Mouse (Mus musculus) cerebellum, postnatal 14 days (tissue): ENCODE measurements around the gene Ccnj.

Source experiments
- DNase-seq, 2 experiments: peaks; one replicate each; pipeline ENCODE4 v3.0.0; 2021; ENCODE audit warnings: mixed read lengths in 2 of 2

Gene Ccnj

DNA sequence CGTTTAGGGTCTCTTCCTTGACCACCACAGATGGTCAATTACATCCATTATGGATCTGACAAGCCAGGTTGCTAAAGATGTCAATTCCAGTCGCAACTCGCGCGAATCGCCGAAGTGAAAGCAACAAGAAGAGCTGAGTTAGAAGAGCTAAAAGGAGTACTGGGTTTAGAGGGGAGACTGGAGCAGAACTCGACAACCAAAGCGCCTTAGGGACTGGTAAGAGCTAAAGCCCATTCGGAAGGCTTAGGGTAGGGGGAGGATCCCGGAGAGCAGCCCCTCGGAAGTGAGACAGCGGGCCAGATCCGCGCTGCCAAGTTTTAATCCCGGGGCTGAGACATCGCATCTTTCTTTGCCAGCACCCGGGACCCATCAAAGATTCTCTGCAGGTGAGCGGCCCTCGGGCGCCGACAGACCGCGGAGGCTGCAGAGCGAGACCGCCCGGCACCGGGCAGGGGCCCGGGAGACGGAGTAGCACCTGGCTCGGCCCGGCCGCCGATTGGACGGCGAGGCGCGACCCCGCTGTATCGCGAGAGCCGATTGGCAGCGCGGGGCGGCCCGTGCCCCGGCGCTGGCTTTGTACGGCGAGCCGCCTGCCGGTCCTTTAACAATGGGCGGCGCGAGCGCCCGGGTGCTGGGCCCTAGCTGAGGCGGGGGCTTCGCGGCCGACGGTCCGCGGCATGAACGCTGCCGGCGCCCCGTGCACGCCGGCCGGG, at the start of gene Ccnj:
Gene Ccnj, plus strand, starts transcription at position 577 of the 713 bp plus-strand sequence.
- DNase-seq: peak; percentile 93 to 98

DNA sequence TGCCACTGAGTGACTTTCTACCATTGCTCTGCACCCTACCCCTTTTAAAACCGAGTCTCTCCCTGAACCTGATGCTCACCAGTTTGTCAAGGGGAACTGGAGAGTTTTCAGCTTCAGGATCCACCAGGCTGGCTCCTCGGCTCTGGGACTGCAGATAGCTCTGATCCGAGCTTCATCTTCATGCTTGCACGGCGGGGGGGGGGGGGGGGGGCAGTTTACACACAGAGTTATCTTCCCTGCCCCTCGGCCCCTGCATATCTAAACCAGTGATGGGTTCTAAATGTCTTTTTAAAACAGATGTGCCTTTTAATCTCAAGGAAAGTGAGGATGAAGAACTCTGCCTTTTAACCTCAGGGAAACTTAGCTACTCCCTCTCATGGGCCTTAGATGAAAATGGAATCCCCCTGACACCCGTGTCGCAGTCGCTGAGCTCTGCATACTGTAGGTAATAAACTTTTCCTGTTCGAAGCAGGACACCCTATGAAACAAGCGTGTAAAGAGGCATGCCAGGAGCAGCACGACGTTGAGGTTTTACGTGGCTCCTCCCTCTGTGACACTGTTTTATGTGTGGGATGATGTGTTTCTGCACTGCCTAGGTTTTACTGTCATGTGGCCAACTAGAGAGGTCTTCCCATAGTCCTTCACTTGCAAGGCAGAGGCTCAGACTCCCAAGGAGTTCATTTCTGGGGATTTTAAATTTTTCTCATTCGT, 42.9 kb upstream of the Ccnj start:
- no peak for DNase-seq

GRCm38 (mm10) chr19:40788715-40789084, 42.4 kb upstream of the Ccnj start:
- peak; percentile 33 to 42 for DNase-seq

GRCm38 (mm10) chr19:40805176-40805737, 25.8 kb upstream of the Ccnj start:
- no peak for DNase-seq

- DNase-seq: no peak
These were observed 21.2 kb upstream of the Ccnj start for GRCm38 (mm10) chr19:40809858-40810257.

DNA sequence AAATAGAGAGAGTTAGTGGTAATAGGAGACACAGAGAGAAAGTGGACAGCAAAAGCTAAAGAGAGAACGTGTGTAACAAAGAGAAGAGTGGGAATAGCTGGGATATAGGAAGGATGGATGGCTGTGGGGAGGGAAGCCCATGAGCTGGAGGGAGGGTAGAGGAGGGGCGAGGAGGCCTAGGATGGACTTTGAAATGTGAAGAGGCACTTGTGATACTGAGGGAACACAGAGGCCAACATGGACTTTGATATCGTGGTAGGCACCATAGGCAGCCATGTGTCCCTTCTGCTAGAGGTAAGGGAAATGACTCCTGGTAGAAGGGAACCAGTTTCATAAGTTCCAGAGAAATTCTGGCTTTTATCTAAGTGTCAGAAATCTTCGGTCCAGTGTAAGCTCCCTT, 19.2 kb upstream of the Ccnj start:
- DNase-seq: no peak

DNA sequence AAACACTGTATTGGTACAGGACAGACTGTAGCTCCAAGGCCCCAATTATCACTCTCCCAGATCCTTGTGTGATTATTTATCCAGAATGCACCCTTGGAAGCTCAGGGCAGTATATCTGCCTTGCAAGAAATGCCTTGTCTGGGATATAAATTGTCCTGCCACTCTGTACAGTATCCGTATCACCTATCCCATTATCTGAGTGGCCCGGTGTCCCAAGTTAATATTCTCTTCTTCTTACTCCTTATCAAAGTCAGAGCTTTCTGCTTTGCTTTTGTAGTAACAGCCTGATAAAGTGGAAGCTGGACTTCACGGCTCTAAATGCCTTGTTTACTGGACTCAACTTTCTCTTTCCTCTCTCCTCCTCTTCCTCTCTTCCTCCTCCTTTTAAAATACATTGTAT, 18.3 kb upstream of the Ccnj start:
- DNase-seq: no peak

DNA sequence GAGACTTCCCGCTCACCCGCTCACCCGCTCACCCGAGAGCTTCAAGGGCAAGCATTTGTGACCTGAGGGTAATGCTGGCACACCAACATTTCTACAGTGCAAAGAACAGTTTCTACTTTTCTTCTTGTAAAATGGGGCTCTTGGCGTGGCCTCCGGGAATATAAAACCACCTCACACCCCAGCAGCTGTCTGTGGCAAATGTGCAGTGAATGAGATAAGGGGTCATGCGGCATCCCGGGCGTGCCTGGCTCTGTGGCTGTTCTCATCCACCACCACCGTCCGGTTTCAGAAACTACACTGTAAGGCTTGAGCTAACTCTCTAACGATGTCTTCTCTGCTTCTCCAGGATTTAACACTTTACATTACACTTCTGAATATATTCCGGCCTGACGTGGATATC, 17.7 kb upstream of the Ccnj start:
- no peak for DNase-seq

- no peak for DNase-seq
These were observed 15.4 kb upstream of the Ccnj start for GRCm38 (mm10) chr19:40815645-40816183.

- no peak for DNase-seq
These were observed 13.1 kb upstream of the Ccnj start for GRCm38 (mm10) chr19:40817901-40818532.

- DNase-seq: no peak
These were observed 12.3 kb upstream of the Ccnj start for GRCm38 (mm10) chr19:40818764-40819163.

DNA sequence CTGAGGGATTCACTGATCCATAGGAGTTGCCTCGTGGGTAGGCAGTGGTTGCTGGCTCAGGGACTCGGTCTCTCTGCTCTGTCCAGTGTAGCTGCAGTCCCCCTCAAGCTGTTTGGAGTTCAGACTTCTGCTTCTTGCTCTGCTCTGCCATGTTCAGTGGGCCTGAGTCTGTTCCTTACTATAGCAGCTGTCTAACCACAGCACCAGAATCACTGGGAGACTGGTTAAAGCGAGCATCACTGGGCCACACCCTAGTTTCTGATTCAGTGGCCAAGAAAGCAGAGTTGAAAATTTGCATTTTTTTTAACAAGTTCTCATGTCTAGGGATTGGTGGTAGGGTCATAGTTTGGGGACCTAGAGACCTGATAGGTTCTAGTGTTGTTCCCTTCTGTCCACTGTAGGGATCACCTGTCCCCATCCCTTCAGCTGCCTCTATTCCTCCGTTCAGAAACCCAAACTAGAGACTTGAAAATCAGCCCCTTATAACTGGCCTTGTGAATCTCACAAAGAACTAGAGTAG, 9.7 kb upstream of the Ccnj start:
- DNase-seq: no peak

GRCm38 (mm10) chr19:40825636-40826035, 5.4 kb upstream of the Ccnj start:
- DNase-seq: no peak

DNA sequence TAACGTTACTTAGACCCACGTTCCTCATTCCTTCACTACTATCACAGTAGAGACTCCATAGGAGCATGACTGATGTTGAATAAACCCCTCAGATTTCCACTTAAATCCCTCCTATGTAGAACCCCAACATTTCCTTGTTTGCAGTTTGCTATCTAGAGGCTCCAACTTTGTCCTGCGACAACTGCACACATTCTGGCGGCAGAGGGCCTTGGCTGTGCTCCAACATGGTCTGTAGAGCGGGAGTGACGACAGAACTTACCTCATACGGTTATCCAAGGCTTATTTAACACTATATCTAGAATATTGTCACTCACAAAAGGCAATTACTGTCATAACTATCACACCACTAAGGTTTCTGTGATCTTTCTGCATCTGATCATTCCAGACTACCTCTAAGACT, 4.3 kb upstream of the Ccnj start:
- no peak for DNase-seq

- DNase-seq: peak in 1 of 2 experiments; percentile 14
These were observed 881 bp upstream of the Ccnj start for GRCm38 (mm10) chr19:40830198-40830597.

DNA sequence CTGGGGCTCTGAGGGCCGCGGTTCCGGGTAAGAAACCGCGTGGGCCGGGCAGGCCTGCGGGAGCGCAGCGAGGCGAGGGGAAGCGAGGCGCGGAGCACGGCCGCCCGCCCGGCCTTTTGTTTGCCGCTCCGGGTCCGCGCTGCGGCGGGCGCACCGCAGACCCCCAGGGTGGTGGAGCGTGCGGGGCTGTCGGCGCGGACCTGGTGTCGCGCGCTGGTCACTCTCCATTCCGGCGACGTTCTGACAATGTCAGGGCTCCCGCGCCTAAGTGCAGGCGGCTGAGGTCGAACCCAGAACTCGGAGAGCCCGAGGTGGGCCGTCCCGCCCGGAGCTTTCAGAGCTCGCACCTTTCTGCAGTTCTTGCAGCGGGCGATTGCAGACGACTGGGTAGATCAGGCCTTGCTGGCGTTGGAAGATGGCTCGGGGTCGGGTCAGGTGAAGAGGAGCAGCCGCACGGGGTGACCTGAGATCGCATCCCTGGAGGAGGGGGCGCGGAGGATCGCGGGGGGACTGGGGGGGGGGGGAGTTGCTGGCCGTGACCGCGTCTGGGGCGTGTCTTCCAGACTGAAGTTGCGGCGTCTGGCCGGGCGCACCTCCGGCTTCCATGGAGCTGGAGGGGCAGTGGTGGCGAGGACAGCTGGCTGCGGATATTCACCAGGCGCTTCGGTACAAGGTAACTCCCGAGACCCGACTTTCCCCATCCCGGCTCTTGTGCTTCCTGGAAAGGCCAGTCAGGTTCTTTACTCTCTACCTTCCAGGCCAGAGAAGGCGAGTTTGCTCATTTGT, 530 bp downstream of the Ccnj start:
- DNase-seq: peak; percentile 42 to 61

GRCm38 (mm10) chr19:40832361-40832760, 1.3 kb downstream of the Ccnj start:
- DNase-seq: no peak

DNA sequence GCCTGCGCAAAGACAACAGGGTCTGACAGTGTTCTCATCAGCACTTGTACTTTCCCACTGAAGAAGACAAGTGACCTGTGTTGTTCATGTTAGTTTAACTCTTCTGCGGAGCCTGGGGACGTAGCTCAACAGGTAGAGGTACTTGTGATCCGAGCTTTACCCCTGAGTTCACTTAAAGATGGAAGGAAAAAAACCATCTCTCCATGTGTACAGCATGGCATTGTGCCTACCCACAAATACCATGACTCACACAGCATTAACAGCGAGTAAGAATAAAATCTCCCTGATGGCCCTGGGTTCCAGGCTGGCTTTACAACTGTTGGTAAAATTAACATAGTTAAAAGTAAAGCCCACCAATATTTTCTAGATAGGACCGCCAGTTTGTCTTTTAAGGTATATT, 3.4 kb downstream of the Ccnj start:
- DNase-seq: no peak

GRCm38 (mm10) chr19:40838205-40838604, 7.1 kb downstream of the Ccnj start:
- no peak for DNase-seq

DNA sequence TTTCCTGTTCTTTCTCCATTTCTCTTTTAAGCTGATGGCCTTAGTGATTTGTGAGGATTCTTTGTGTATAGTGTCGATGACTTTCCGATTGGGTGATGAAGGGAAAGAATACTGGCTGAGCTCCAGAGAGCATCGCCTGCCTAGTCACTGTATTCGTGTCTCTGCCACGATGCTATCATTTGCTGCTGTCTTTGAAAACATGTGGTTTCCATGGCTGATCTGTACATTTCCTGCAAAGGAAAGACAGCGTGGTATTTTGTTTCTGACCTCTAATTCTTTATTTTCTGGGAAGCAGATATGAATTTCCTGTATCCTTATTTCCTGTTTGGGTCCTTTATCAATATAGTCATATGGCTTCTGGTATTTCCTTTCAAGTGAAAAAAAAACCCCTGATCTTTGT, 9.2 kb downstream of the Ccnj start:
- no peak for DNase-seq

GRCm38 (mm10) chr19:40841083-40841482, 10.0 kb downstream of the Ccnj start:
- no peak for DNase-seq

DNA sequence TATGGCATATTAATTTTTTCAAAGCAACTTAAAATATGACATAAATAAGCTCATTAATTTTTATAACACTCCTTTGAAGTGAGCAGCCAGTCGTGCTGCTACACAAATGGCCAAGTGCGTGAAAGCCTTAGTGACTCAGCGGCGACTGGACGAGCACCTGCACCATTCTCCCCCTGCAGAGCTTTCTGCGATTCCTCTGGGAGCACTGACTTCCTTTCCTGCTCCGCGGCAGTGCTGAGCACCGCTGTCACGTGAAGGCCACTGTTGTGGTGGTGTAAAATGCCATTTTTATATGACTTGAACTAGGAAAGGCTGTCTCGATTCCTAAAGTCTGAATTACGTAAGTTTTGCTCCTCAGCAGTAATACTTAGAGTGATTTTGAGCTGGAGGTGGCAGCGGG, 10.5 kb downstream of the Ccnj start:
- no peak for DNase-seq
